Mouse (Mus musculus): ENCODE results near the gene Cxcr2. TPM values are rescaled to one million over a fixed set of nuclear protein-coding genes. Genes with fewer than 3 reads are reported as not detected.

Gene Cxcr2
- 0.73 TPM for total RNA-seq (2023)

DNA sequence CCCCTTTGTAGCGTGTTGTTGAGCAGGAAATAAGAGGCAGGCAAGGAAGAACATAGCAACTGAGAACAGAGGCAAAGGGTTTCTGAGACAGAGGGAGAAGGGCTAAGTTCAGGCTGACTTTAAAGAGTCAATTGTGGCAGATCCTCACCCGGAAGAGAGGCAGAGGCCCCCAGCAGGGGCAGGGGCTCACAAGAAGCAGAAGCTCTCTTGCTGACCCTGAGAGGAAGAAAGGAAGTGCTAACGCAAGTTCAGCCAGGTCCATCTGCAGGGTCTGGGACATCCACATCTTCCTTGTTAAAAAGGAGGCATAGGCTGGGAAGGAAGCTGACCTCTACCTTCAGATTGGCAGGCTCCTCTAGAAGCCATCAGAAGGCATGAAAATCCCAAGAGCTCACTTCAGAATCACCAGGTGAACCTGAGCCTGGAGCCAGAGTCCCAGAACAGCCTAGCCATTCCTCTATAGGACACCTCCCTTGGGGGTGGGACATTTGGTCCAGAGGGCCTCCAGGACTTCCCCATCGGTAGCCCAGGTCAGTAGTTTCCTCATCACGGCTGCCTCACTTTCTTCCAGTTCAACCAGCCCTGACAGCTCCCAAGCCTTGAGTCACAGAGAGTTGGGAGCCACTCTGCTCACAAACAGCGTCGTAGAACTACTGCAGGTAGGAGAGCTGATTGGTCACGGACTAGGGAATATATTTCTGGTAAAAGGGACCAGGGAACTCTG, at the start of gene Cxcr2:
TSS of gene Cxcr2 (plus strand) at position 529 of the 724 bp plus-strand sequence.

DNA sequence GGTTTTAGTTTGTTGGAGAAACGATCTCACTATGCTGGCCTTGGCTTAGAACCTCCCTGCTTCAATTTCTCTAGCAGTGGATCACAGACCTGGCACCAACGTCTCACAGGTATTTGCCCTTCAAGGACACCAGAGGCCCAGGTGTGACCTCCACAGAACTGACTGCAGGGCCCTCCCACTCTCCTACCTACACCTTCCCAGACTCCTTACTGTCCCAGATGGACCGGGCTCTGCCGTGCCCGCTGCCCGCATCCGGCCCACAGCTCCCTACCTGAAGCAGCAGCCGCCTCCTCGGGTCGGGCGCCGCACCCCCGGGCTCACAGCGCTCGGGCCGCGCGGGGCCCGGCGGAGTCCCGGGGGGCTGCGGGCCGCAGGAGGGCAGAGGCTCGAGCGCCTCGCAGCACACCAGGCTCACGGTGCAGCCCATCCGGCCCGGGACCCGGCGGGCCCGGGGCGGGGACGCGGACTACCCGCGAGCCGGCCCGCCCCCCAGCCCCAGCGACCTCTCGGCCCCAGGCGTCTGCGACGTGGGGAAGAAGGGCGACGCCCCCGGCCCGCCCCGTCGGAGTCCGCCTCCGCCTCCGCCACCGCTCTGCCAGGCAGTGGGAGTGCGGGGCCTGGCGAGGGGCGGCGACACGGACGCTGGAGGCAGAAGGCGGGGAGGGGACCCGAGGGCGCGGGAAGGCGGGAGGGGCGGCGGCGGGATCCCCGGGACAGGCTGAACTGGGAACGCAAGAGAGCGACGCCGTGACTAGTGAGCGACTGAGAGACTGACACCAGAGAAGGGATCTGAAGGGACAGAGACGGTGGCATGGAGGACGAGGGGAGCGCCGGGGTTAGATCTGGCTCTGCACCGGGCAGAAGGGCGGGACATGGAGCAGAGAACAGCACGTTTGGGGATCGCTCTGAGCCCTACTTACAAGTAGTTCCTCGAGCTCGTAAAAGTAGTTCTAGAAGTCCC, 29.5 kb upstream of the Cxcr2 start, which contains the start of gene Tns1:
TSS of gene Tns1 (minus strand) at position 429 of the 961 bp plus-strand sequence.

GRCm38 (mm10) chr1:74124991-74125552, 28.7 kb upstream of the Cxcr2 start, which contains the start of gene Rufy4:
Gene Rufy4 (plus strand): TSS chr1:74125541.

GRCm38 (mm10) chr1:74194445-74194844, 40.7 kb downstream of the Cxcr2 start, which contains the start of gene Cxcr1:
Gene Cxcr1 (minus strand): TSS chr1:74194631.

Other genes with a start within 250 kb of the Cxcr2 start
- gene Tns1, start 29.5 kb upstream of the Cxcr2 start, total RNA-seq (2023): 31.1 TPM
- gene Rufy4, start 28.4 kb upstream of the Cxcr2 start, total RNA-seq (2023): 0.41 TPM
- gene Cxcr1, start 40.6 kb downstream of the Cxcr2 start, total RNA-seq (2023): not detected
- gene Arpc2, start 82.1 kb downstream of the Cxcr2 start, total RNA-seq (2023): 377 TPM
- gene Gpbar1, start 124.6 kb downstream of the Cxcr2 start, total RNA-seq (2023): 0.73 TPM
- gene Aamp, start 130.7 kb downstream of the Cxcr2 start, total RNA-seq (2023): 166 TPM
- 15.7 TPM for gene Pnkd, start 130.9 kb downstream of the Cxcr2 start, total RNA-seq (2023)
- gene Tmbim1, start 151.6 kb downstream of the Cxcr2 start, total RNA-seq (2023): 0.91 TPM
- gene Catip, start 208.1 kb downstream of the Cxcr2 start, total RNA-seq (2023): not detected
- 3.2 TPM for gene Slc11a1, start 221.2 kb downstream of the Cxcr2 start, total RNA-seq (2023)
- 93.9 TPM for gene Ctdsp1, start 237.5 kb downstream of the Cxcr2 start, total RNA-seq (2023)

Data from CD4-positive naive resting alpha-beta T cell, adult 76 days (primary cell).